Mouse (Mus musculus) hindlimb bud, embryonic 11.5 days (tissue): ENCODE measurements around the gene Dennd2a.
"Not testable (repeated sequence)": the region's sequence is repeated elsewhere in the genome, so short reads cannot be mapped to it uniquely, and the experiment has no call there.

Experiments
- DNase-seq: peaks from one replicate; pipeline ENCODE4 v3.0.0-alpha.2; 2012; ENCODE audit warnings: low read depth, low spot score; ENCODE audit errors: extremely low spot score

Dennd2a gene

DNA sequence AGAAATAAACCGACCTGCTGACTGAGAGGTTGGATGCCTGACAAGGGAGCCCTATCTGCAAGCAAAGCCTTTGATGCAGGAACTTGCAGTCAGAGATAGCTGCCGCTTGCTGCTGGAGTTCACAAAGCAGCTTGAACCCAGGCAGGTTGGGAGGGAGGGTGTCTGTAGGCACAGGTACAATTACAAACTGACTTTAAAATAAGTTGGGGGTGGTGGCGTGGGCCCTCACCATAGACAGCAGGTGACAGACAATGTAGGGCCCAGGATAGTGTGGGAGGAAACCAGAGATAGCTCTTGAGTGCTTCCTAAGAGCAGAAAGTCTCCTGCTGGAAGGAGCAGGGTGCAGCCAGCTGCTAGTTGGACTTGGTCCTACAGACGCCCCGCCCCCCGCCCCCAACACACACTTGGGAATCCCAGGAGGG, 134.5 kb downstream of the Dennd2a start:
- DNase-seq: no peak

DNA sequence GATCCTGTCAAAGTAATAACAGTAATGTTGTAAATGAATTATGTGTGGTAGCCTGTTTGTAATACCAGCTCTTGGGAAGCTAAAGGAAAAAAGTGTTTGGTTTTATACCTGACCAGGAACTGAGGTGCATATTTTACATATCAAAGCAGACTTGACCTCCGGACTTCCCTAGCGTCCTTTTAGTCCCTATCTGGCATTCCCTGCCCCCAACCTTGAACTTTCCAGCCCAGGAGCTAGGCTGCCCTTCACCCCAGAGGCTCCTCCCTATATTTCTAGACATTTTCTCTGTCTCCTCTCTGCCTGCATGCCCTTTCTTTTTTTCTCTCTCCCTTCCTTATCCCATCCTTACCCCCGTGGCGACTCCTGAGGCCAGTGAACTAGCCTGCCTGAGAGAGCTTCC, 136.8 kb downstream of the Dennd2a start:
- DNase-seq: no peak

DNA sequence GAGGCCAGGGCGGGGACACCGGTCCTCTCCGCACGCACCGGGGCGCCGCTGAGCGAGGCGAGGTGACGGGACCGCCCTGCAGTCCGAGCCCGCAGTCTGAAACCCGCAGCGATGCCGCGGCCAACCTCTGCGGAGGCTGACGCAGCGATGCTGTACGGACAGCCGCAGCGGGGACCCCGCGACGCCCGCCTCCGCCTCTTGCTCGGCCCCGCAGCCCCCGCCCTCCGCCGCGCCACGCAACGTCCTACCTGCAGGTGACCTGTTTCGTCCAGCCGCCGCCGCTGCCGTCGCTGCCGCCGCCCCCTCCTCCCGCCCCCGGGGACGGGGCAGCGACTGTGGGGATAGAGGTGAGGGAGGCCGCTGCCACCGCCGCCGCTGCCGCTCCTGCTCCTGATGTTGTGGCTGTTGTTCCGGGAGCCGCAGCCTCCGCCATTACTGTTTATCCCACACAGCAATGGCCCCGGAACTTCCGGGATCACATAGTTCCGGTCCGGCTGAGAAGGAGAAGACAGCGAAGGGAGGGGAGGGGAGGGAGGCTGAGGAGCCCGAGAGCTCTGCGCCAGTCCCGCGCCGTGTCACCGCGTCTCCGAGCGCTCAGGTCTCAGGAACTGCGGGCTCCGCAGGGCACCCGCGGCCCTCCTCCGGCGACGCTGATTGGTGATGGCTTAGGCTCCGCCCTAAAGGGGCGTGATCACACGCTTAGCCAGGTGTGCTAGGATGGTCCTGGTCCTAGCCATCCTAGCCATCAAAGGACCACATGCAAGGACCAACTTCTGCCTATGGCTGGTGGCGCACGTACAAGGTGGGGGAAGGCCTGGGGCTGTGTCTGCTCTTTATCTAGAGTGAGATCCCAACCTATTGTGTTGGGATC, 137.6 kb downstream of the Dennd2a start, which contains the start of gene Mkrn1:
Gene Mkrn1 (minus strand): TSS at position 612 of the 871 bp plus-strand sequence.
- DNase-seq: peak; percentile 49

DNA sequence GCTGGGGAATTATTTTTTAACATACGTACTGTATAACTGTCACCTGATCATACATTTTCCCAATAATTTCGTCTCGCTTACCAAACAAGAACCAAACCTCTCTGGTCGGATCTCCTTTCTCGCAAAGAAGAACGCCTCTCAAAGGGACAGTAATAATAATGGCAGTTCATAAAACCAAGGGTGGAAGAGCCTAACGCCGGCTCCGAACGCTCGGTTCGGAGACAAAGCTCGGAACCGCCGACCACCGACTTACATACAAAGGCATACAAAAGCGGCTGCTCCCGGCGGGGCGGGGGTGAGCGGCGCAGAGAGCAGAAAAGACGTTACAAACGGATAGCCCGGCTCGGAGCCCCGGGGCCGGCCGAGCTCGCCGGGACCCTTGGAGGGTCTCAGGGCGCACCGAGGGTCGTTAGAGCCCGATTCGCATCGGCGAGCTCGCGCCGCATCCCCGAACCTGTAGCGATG, 138.2 kb downstream of the Dennd2a start:
- DNase-seq: no peak

DNA sequence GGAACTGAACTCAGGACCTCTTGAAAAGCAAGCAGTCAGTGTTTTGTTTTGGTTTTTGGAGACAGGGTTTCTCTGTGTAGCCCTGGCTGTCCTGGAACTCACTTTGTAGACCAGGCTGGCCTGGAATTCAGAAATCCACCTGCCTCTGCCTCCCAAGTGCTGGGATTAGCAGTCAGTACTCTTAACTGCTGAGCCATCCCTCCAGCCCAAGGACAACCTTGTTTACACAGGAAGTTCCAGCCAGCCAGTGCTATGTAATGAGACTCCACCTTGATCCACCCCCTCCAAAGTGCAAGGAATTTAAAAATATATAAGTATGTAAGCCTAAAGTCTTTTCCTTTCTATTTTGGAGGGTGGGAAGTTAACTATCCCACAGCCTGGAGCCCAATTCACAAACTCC, 141.0 kb downstream of the Dennd2a start:
- DNase-seq: not testable (repeated sequence)

DNA sequence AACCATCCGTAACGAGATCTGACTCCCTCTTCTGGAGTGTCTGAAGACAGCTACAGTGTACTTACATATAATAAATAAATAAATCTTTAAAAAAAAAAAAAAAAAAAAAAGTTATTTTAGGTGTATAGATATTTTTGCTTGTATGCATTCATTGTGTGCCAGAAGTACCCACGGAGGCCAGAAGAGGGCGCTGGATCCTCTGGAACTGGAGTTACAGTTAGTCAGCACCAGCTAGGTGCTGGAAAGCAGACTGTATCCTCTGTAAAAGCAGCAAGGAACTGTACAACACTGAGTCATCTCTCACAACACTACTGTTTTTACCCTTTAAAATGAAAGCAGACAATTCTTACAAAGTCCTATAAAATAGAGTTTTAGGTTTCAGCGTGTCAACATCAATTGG, 141.9 kb downstream of the Dennd2a start:
- peak; percentile 24 for DNase-seq

DNA sequence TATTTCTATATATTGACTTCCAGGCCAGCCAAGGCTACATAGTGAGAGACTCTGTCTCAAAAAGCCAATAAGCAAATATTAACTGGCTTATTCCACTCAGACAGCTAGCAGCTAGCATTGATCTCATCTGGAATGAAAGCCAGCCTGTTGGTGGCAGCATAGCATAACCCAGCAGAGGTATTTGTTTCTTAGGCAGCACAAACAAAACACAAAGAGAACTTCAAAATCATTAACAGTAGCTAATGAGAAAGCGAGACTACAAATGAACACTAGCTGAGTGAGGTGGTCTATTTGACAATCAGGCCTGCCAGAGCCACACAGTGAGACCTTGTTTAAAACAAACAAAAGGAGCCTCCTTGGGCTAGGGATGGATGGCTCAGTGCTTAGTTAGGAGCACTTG, 143.6 kb downstream of the Dennd2a start:
- DNase-seq: no peak
